Mouse (Mus musculus) left cerebral cortex, adult 2 months (tissue): ENCODE measurements around the gene Eif4a3. TPM values are rescaled to one million over a fixed set of nuclear protein-coding genes. Genes with fewer than 3 reads are reported as not detected.
A peak's percentile ranks its signal among the peaks of the same experiment; 100 is the strongest.
"Not testable (repeated sequence)": the region's sequence is repeated elsewhere in the genome, so short reads cannot be mapped to it uniquely, and the experiment has no call there.

Experiments used
- DNase-seq, 2 experiments: peaks; one replicate each; pipeline ENCODE4 v3.0.0; 2021 to 2022; ENCODE audit warnings: low spot score in 2 of 2, mixed read lengths in 1 of 2; ENCODE audit errors: extremely low spot score in 1 of 2
- H3K27ac ChIP-seq: fragments of 200-600 bp; 2 replicates; pipeline ENCODE4 v1.8.1; 2022
- H3K4me3 ChIP-seq: fragments of 200-600 bp; 2 replicates; pipeline ENCODE4 v1.8.1; 2022
- CTCF ChIP-seq: fragments of 200-600 bp; IDR thresholded peaks from 2 replicates; pipeline ENCODE4 v1.8.1; 2022; ENCODE audit warnings: antibody characterized with exemption, mild to moderate bottlenecking, moderate library complexity
- intact Hi-C: fragments of 180-260 bp; cut with DNase I; formaldehyde crosslinking; loops from one replicate; pipeline ENCODE4 v1.15.1; 2025
- total RNA-seq, 2 experiments: library from RNA; stranded (reverse); gene quantifications; 2 replicates each; pipeline ENCODE4 v1.2.3; 2021

Eif4a3 gene
- total RNA-seq, 2 experiments from 2014 or later = 68.7 to 78.6 TPM

GRCm38 (mm10) chr11:119259977-119260376 is 39.9 kb downstream of the Eif4a3 start:
- Histone ChIP-seq H3K4me3 (no peak overlapping the region), H3K27ac (no peak overlapping the region)
- no peak for TF ChIP-seq CTCF
- intact Hi-C loops = no loop called here
- DNase-seq = no peak

GRCm38 (mm10) chr11:119258572-119259322 is 41.1 kb downstream of the Eif4a3 start:
- Histone ChIP-seq H3K4me3 (peak overlapping the region; percentile 36), H3K27ac (peak overlapping the region; percentile 86)
- TF ChIP-seq CTCF = no peak
- intact Hi-C loops = no loop called here
- peak; percentile 43 to 52 for DNase-seq

- intact Hi-C loops = no loop called here
- H3K4me3 ChIP-seq = peak overlapping the region; percentile 36
- peak overlapping the region; percentile 86 for H3K27ac ChIP-seq
- no peak for TF ChIP-seq CTCF
- DNase-seq = no peak
Observed at GRCm38 (mm10) chr11:119258216-119258571, 41.7 kb downstream of the Eif4a3 start.

- DNase-seq, H3K4me3 ChIP-seq, H3K27ac ChIP-seq, intact Hi-C loops: not testable (repeated sequence)
Observed at GRCm38 (mm10) chr11:119256557-119256956, 43.3 kb downstream of the Eif4a3 start.

- Histone ChIP-seq H3K4me3 (no peak overlapping the region), H3K27ac (no peak overlapping the region)
- intact Hi-C loops = no loop called here
- TF ChIP-seq CTCF = peak; percentile 60
- DNase-seq = no peak
Observed at GRCm38 (mm10) chr11:119252854-119253541, 46.9 kb downstream of the Eif4a3 start.

- Histone ChIP-seq H3K27ac (no peak overlapping the region), H3K4me3 (no peak overlapping the region)
- intact Hi-C loops = no loop called here
- no peak for DNase-seq
- TF ChIP-seq CTCF = no peak
Observed at GRCm38 (mm10) chr11:119250998-119251397, 48.9 kb downstream of the Eif4a3 start.

- DNase-seq = peak in 1 of 2 experiments; percentile 36
- Histone ChIP-seq H3K4me3 (no peak overlapping the region), H3K27ac (no peak overlapping the region)
- intact Hi-C loops = loop anchor here (1.0 kb wide), 1 partner anchor 46 kb away; no protein-coding TSS in a partner anchor
- TF ChIP-seq CTCF = peak; percentile 66
Observed at GRCm38 (mm10) chr11:119249011-119249410, 50.9 kb downstream of the Eif4a3 start.

GRCm38 (mm10) chr11:119245543-119245942 is 54.3 kb downstream of the Eif4a3 start:
- H3K4me3 ChIP-seq, DNase-seq, H3K27ac ChIP-seq, intact Hi-C loops: not testable (repeated sequence)

GRCm38 (mm10) chr11:119239480-119239879 is 60.4 kb downstream of the Eif4a3 start:
- Histone ChIP-seq H3K4me3 (no peak overlapping the region), H3K27ac (no peak overlapping the region)
- TF ChIP-seq CTCF = no peak
- intact Hi-C loops = no loop called here
- DNase-seq = no peak

Other genes with a start within 250 kb of the Eif4a3 start
- gene Cbx4, start 213.9 kb downstream of the Eif4a3 start, total RNA-seq = 10 to 100 TPM; 51.4 to 54.3 TPM
- gene Tbc1d16, start 71.6 kb downstream of the Eif4a3 start, total RNA-seq = 10 to 100 TPM; 25.2 to 34.6 TPM
- gene Ccdc40, start 71.5 kb downstream of the Eif4a3 start, total RNA-seq = 1 to 10 TPM; 1.3 to 1.5 TPM
- gene Gaa, start 32.2 kb downstream of the Eif4a3 start, total RNA-seq = 100 to 1,000 TPM; 241 to 268 TPM
- gene Card14, start 7.7 kb upstream of the Eif4a3 start, total RNA-seq = under 1 TPM; 0.19 to 0.27 TPM
- 1 to 10 TPM; 4.6 to 5.0 TPM for gene Sgsh, start 55.4 kb upstream of the Eif4a3 start, total RNA-seq
- 1 to 10 TPM; 3.9 TPM for gene Slc26a11, start 55.5 kb upstream of the Eif4a3 start, total RNA-seq
- gene Rnf213, start 93.0 kb upstream of the Eif4a3 start, total RNA-seq = 1 to 10 TPM; 3.4 to 3.9 TPM
- 10 to 100 TPM; 31.3 to 35.3 TPM for gene Endov, start 191.3 kb upstream of the Eif4a3 start, total RNA-seq
- gene Nptx1, start 247.7 kb upstream of the Eif4a3 start, total RNA-seq = 100 to 1,000 TPM; 247 to 272 TPM